Mouse (Mus musculus) MEL (cell line): Measurements from ENCODE around the gene Grin3b. TPM values are rescaled to one million over a fixed set of nuclear protein-coding genes. Genes with fewer than 3 reads are reported as not detected.

Source experiments
- DNase-seq: peaks from one replicate; pipeline ENCODE4 v3.0.0; 2011; ENCODE audit warnings: low read depth, low spot score
- H3K27ac ChIP-seq: 2 replicates; pipeline ENCODE4 v1.5.1; 2012; ENCODE audit warnings: low read depth, mild to moderate bottlenecking, control low read depth, low read length, moderate library complexity; ENCODE audit not compliant: control insufficient read depth
- H3K27me3 ChIP-seq, 2 experiments: fragments of 150-350 bp in 1 of 2; sonication (generic) in 1 of 2; 2 replicates each; pipeline ENCODE4 v1.6.1; 2012; ENCODE audit warnings: low read length in 2 of 2, mild to moderate bottlenecking in 2 of 2, improper control_type of control experiment in 1 of 2, moderate library complexity in 1 of 2; ENCODE audit not compliant: insufficient read depth in 2 of 2, control insufficient read depth in 1 of 2
- H3K36me3 ChIP-seq, 2 experiments: 2 replicates each; pipeline ENCODE4 v1.6.1; 2012 to 2014; ENCODE audit warnings: low read length in 2 of 2, improper control_type of control experiment in 1 of 2, inconsistent platforms in 1 of 2, mild to moderate bottlenecking in 1 of 2; ENCODE audit not compliant: insufficient read depth in 2 of 2, control insufficient read depth in 1 of 2
- H3K4me1 ChIP-seq, 2 experiments: fragments of 150-350 bp in 1 of 2; sonication (generic) in 1 of 2; 2 replicates each; pipeline ENCODE4 v1.6.1; 2012; ENCODE audit warnings: low read length in 2 of 2, improper control_type of control experiment in 1 of 2, mild to moderate bottlenecking in 1 of 2; ENCODE audit not compliant: insufficient read depth in 2 of 2, control insufficient read depth in 1 of 2
- H3K4me3 ChIP-seq, 2 experiments: fragments of 150-350 bp in 1 of 2; sonication (generic) in 1 of 2; 2 replicates each; pipeline ENCODE4 v1.5.1; 2012; ENCODE audit warnings: low read depth in 2 of 2, low read length in 2 of 2, mild to moderate bottlenecking in 2 of 2, moderate library complexity in 2 of 2, control low read depth in 1 of 2, improper control_type of control experiment in 1 of 2; ENCODE audit not compliant: control insufficient read depth in 1 of 2, insufficient read depth in 1 of 2
- H3K79me2 ChIP-seq: 2 replicates; pipeline ENCODE4 v1.6.1; 2012; ENCODE audit warnings: mild to moderate bottlenecking, low read length, moderate library complexity; ENCODE audit not compliant: control insufficient read depth, poor library complexity, insufficient read depth
- H3K9ac ChIP-seq: 2 replicates; pipeline ENCODE4 v1.6.1; 2012; ENCODE audit warnings: low read depth, mild to moderate bottlenecking, control low read depth, low read length, moderate library complexity; ENCODE audit not compliant: control insufficient read depth, poor library complexity, severe bottlenecking
- H3K9me3 ChIP-seq: fragments of 150-350 bp; sonication (generic); replicated peaks from 2 replicates; pipeline ENCODE4 v1.6.1; 2012; ENCODE audit warnings: mild to moderate bottlenecking, low read length, improper control_type of control experiment, moderate library complexity; ENCODE audit not compliant: insufficient read depth
- BHLHE40 ChIP-seq: IDR thresholded peaks from 2 replicates; pipeline ENCODE4 v1.6.1; 2012; ENCODE audit warnings: low read depth, mild to moderate bottlenecking, inconsistent platforms, low read length, improper control_type of control experiment, borderline replicate concordance
- ETS1 ChIP-seq: IDR thresholded peaks from 2 replicates; pipeline ENCODE4 v1.6.1; 2012; ENCODE audit warnings: low read depth, mild to moderate bottlenecking, inconsistent platforms, low read length, improper control_type of control experiment, moderate library complexity
- GABPA ChIP-seq: IDR thresholded peaks from 2 replicates; pipeline ENCODE4 v1.6.1; 2012; ENCODE audit warnings: low read depth, mild to moderate bottlenecking, inconsistent platforms, low read length, improper control_type of control experiment, moderate library complexity
- GATA1 ChIP-seq: IDR thresholded peaks from 2 replicates; pipeline ENCODE4 v1.6.1; 2011; ENCODE audit warnings: low read depth, low read length, improper control_type of control experiment
- MAFK ChIP-seq: IDR thresholded peaks from 2 replicates; pipeline ENCODE4 v1.6.1; 2011; ENCODE audit warnings: low read depth, mild to moderate bottlenecking, low read length, improper control_type of control experiment, borderline replicate concordance
- MAZ ChIP-seq: IDR thresholded peaks from 2 replicates; pipeline ENCODE4 v1.6.1; 2012; ENCODE audit warnings: low read depth, mild to moderate bottlenecking, inconsistent platforms, low read length, improper control_type of control experiment
- MXI1 ChIP-seq: IDR thresholded peaks from 2 replicates; pipeline ENCODE4 v1.6.1; 2011; ENCODE audit warnings: mild to moderate bottlenecking, low read depth, low read length, improper control_type of control experiment
- MYC ChIP-seq: IDR thresholded peaks from 2 replicates; pipeline ENCODE4 v1.6.1; 2011; ENCODE audit warnings: low read depth, mild to moderate bottlenecking, low read length, improper control_type of control experiment, moderate library complexity
- NELFE ChIP-seq: IDR thresholded peaks from 2 replicates; pipeline ENCODE4 v1.6.1; 2011; ENCODE audit warnings: low read depth, low read length, improper control_type of control experiment
- POLR2A ChIP-seq, 2 experiments: IDR thresholded peaks; 2 replicates each; pipeline ENCODE4 v1.6.1; 2011 to 2012; ENCODE audit warnings: low read length in 2 of 2, mild to moderate bottlenecking in 2 of 2, control low read depth in 1 of 2, improper control_type of control experiment in 1 of 2, low read depth in 1 of 2, moderate library complexity in 1 of 2; ENCODE audit not compliant: control insufficient read depth in 1 of 2, insufficient read depth in 1 of 2, poor library complexity in 1 of 2
- POLR2AphosphoS2 ChIP-seq: IDR thresholded peaks from 2 replicates; pipeline ENCODE4 v1.6.1; 2011; ENCODE audit warnings: low read length, improper control_type of control experiment
- POLR2AphosphoS5 ChIP-seq: IDR thresholded peaks from 2 replicates; pipeline ENCODE4 v1.6.1; 2012; ENCODE audit warnings: low read depth, borderline replicate concordance, mild to moderate bottlenecking, inconsistent platforms, low read length, moderate library complexity, mixed read lengths
- RAD21 ChIP-seq: IDR thresholded peaks from 2 replicates; pipeline ENCODE4 v1.6.1; 2011; ENCODE audit warnings: mild to moderate bottlenecking, low read depth, low read length, improper control_type of control experiment
- SMC3 ChIP-seq: IDR thresholded peaks from 2 replicates; pipeline ENCODE4 v1.6.1; 2011; ENCODE audit warnings: low read depth, low read length, improper control_type of control experiment
- TAL1 ChIP-seq: IDR thresholded peaks from 2 replicates; pipeline ENCODE4 v1.6.1; 2012; ENCODE audit warnings: mild to moderate bottlenecking, inconsistent platforms, low read length, moderate library complexity, mixed read lengths
- UBTF ChIP-seq: IDR thresholded peaks from 2 replicates; pipeline ENCODE4 v1.6.1; 2012; ENCODE audit warnings: low read depth, mild to moderate bottlenecking, inconsistent platforms, low read length, improper control_type of control experiment, moderate library complexity, borderline replicate concordance; ENCODE audit not compliant: insufficient read depth
- USF2 ChIP-seq, 2 experiments: IDR thresholded peaks; 2 replicates each; pipeline ENCODE4 v1.6.1; 2011 to 2012; ENCODE audit warnings: improper control_type of control experiment in 2 of 2, low read length in 2 of 2, borderline replicate concordance in 1 of 2, inconsistent platforms in 1 of 2, low read depth in 1 of 2, mild to moderate bottlenecking in 1 of 2; ENCODE audit not compliant: insufficient read depth in 1 of 2
- ZNF384 ChIP-seq: IDR thresholded peaks from 2 replicates; pipeline ENCODE4 v1.6.1; 2012; ENCODE audit warnings: low read depth, mild to moderate bottlenecking, inconsistent platforms, low read length, improper control_type of control experiment
- polyA plus RNA-seq, 2 experiments: library from polyadenylated mRNA; stranded (reverse) in 1 of 2; unstranded in 1 of 2; fragments of >175 nt in 1 of 2; fragments of >200 nt in 1 of 2; gene quantifications; 2 replicates each; pipeline versions ENCODE4 v1.2.1 to v1.2.4; 2012; ENCODE audit warnings: low replicate concordance in 2 of 2, low read depth in 1 of 2; ENCODE audit not compliant: insufficient read length in 2 of 2, insufficient read depth in 1 of 2, missing spikeins in 1 of 2
- total RNA-seq: library from RNA; depleted of rRNA; stranded (reverse); fragments of 300-350 nt; gene quantifications from 2 replicates; pipeline ENCODE4 v1.2.3, GENCODE M21; 2012

Grin3b gene
- total and polyA plus RNA-seq, 3 experiments = 0.42 to 1.1 TPM; not detected in 1

DNA sequence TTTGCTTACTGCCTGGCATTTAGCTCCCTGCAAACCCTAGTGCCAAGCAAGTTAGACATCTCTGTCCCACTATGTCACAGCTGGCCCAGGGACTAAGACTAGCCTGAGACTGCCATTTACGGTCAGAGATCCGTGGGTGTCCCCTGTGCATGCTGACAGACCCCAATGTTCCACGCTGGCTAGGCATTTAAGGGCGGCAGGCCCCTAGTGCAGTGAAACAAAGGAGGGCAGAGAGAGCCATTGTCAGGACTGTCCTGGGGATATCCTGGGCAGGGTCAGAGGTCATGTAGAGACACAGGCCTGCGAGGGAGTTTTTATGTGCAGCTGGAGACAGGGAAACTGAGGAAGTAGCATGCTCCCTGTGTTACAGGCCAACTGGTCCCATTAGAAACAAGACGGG lies 36.7 kb upstream of the Grin3b start:
- Histone ChIP-seq H3K27me3 (no peaks in the 10 kb centered on the region), H3K9me3 (no peaks in the 10 kb centered on the region), H3K4me1 (no peaks in the 10 kb centered on the region), H3K4me3 (no peak overlapping the region), H3K79me2 (no peaks in the 10 kb centered on the region), H3K27ac (no peak overlapping the region), H3K9ac (no peak overlapping the region), H3K36me3 (no peaks in the 10 kb centered on the region)
- DNase-seq = no peak
- TF ChIP-seq ZNF384 (no peak), TAL1 (no peak), SMC3 (no peak), USF2 (IDR thresholded peaks at IDR 0.05; ENCODE audit: borderline replicate concordance in 1 of 2, insufficient read depth in 1 of 2, low read depth in 1 of 2, low read length in 2 of 2) (no peak), BHLHE40 (no peak)

DNA sequence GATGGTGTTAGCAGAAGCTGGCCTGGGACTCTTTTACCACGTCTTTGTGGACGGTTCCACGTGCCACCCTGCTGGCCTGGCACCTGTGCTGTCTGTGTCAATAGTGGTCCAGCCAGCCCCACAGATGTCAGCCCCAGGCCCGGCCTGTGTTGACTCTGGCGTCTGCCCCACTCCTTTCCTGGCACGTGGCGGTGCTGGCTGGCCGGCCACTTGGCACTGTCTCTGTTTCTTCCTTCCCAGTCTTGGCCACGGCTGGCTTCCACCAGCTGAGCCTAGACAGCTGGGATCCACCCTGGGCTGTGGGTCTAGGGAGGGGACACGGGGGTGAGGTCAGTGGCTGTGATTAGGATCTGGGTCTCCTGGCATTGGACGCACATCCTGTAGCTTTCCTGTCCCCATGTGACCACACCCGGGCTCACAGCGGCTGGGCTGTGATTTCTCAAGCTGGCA lies 36.2 kb upstream of the Grin3b start:
- Histone ChIP-seq H3K27ac (no peak overlapping the region), H3K4me3 (no peak overlapping the region), H3K27me3 (no peaks in the 10 kb centered on the region), H3K36me3 (no peaks in the 10 kb centered on the region), H3K79me2 (no peaks in the 10 kb centered on the region), H3K9ac (no peak overlapping the region), H3K4me1 (no peaks in the 10 kb centered on the region), H3K9me3 (no peaks in the 10 kb centered on the region)
- DNase-seq = no peak
- TF ChIP-seq ETS1 = no peak
- TF ChIP-seq GABPA = no peak
- TF ChIP-seq RAD21 = no peak
- TF ChIP-seq POLR2AphosphoS2 = no peak
- TF ChIP-seq BHLHE40 = no peak
- TF ChIP-seq MYC = no peak
- TF ChIP-seq POLR2AphosphoS5 = no peak
- TF ChIP-seq MAZ = no peak
- no peak for TF ChIP-seq MAFK
- TF ChIP-seq NELFE = no peak
- TF ChIP-seq UBTF = no peak
- no peak for TF ChIP-seq GATA1
- no peak for TF ChIP-seq TAL1
- TF ChIP-seq POLR2A (IDR thresholded peaks at IDR 0.05; ENCODE audit: control insufficient read depth in 1 of 2, insufficient read depth in 1 of 2, low read depth in 1 of 2, low read length in 2 of 2, poor library complexity in 1 of 2) = no peak
- no peak for TF ChIP-seq MXI1
